Mouse (Mus musculus) midbrain, embryonic 13.5 days (tissue): ENCODE results near the gene Dxo. TPM values are rescaled to one million over a fixed set of nuclear protein-coding genes. Genes with fewer than 3 reads are reported as not detected.

Source experiments
- ATAC-seq: fragments of 200-750 bp; cut with Nextera tagmentation; 2 replicates; pipeline ENCODE4 v1.8.0; 2017; ENCODE audit warnings: mild to moderate bottlenecking, moderate TSS enrichment, moderate library complexity
- H3K27ac ChIP-seq: fragments of 300-500 bp; sonication (generic); 2 replicates; pipeline ENCODE4 v1.5.1; 2015; ENCODE audit warnings: inconsistent platforms, mild to moderate bottlenecking, moderate library complexity
- H3K27me3 ChIP-seq: fragments of 300-500 bp; sonication (generic); 2 replicates; pipeline ENCODE4 v1.6.1; 2015; ENCODE audit warnings: mild to moderate bottlenecking, inconsistent platforms
- H3K36me3 ChIP-seq: fragments of 300-500 bp; sonication (generic); 2 replicates; pipeline ENCODE4 v1.6.1; 2015; ENCODE audit warnings: mild to moderate bottlenecking, inconsistent platforms
- H3K4me1 ChIP-seq: fragments of 300-500 bp; sonication (generic); replicated peaks from 2 replicates; pipeline ENCODE4 v1.6.1; 2015; ENCODE audit warnings: inconsistent platforms
- H3K4me2 ChIP-seq: fragments of 300-500 bp; sonication (generic); replicated peaks from 2 replicates; pipeline ENCODE4 v1.6.1; 2015; ENCODE audit warnings: moderate library complexity, mild to moderate bottlenecking, inconsistent platforms
- H3K4me3 ChIP-seq: fragments of 300-500 bp; sonication (generic); replicated peaks from 2 replicates; pipeline ENCODE4 v1.5.1; 2015; ENCODE audit warnings: mild to moderate bottlenecking, inconsistent platforms
- H3K9ac ChIP-seq: fragments of 300-500 bp; sonication (generic); replicated peaks from 2 replicates; pipeline ENCODE4 v1.6.1; 2015; ENCODE audit warnings: mild to moderate bottlenecking, inconsistent platforms
- H3K9me3 ChIP-seq: fragments of 300-500 bp; sonication (generic); 2 replicates; pipeline ENCODE4 v1.6.1; 2016; ENCODE audit warnings: mild to moderate bottlenecking, inconsistent platforms
- WGBS: fragments of 180-500 bp; shearing (Covaris S2); methylation state at CpG from one replicate; pipeline ENCODE4 v1.1.7; 2015; 5-methylcytosine and 5-hydroxymethylcytosine counted together
- polyA plus RNA-seq: library from polyadenylated mRNA; unstranded; fragments of >200 nt; fragmentation: Nextera tagmentation; extraction: Ambion mirVana; gene quantifications from 2 replicates; pipeline ENCODE4 v1.2.1, GENCODE M21; 2015

The Dxo gene
- polyA plus RNA-seq, 1 experiment from 2014 or later = 76.1 TPM

DNA sequence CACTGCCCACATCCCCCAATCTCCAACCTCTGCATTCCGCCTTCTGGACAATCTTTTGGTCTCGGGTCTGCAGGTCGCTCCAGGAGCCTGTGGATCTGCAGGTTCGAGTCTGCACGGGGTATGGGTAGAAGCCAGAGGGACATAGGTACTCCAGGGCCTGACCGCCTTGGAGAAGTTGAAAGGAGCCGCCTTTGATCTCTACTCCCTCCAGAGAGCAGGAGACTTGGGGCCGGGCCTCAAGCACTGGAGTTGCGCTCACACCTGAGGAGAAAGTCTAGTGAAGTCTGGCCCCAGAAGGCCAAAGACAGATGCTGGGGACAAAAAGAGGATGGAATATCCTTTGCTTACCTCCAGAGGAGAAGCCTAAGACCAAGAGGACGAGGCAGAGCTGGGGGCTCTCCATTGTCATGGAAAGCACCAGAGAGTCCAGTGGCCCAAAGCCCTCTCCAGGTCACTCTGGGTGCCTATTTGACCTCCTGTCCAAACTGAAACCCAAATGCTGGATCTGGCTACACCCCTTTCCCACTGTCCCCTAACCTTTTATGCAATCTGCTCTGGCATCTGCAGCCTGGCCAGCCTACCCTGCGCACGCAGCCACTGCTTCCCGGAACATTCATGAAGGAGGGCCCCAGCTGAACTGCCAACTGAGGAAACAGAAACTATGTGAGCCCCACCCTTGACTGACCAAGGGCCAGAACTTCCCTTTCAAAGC lies 25.0 kb downstream of the Dxo start:
- Histone ChIP-seq H3K4me2 (no peak overlapping the region), H3K9me3 (no peaks in the 10 kb centered on the region), H3K27me3 (no peaks in the 10 kb centered on the region), H3K4me3 (no peak overlapping the region), H3K9ac (no peak overlapping the region), H3K27ac (no peak overlapping the region), H3K4me1 (no peaks in the 10 kb centered on the region), H3K36me3 (peaks cover 12% of the 10 kb centered on the region)
- 75% methylated on average over 13 of the region's 13 CpGs for WGBS
- no peak for ATAC-seq

DNA sequence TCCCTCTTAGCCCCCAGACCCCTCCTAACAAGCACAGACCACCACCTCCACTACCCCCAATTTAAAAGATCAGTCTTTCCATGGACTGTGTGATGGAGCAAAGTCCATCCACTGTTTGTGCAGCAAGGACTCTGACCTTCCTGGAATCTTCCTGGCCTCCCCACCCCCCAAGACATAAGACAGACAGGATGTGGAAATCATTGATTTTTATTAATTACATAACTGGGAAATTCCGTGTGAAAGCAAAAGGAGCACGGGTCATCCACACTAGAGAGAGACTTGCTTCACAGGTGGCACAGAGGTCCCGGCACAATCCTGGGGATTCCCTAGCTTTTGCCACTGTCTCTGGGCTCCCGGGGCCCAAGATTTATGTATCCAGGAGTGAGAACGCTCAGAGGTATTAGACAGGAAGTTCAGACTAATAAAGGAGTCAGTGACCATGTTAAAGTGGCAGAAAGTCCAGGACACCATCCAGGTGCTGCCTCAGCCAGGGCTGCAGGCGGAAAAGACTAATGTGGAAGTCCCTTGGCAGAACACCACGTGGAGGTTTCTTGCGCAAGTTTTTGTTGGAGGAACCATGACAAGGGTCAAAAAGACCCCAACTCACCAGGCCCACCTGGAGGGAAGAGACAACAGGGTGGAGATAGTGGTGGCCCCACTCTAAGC lies 25.7 kb downstream of the Dxo start, which contains the start of gene Cfb:
TSS of gene Cfb (minus strand) at position 103 of the 666 bp plus-strand sequence.
- Histone ChIP-seq H3K36me3 (peaks cover 6% of the 10 kb centered on the region; the same call in 1 of the 2 replicates), H3K27me3 (no peaks in the 10 kb centered on the region), H3K4me1 (no peaks in the 10 kb centered on the region), H3K9me3 (no peaks in the 10 kb centered on the region), H3K4me2 (no peak within 1 kb of the TSS), H3K27ac (no peak within 1 kb of the TSS), H3K9ac (no peak within 1 kb of the TSS), H3K4me3 (no peak within 1 kb of the TSS)
- WGBS = 75% methylated on average over 8 of the region's 8 CpGs
- no peak for ATAC-seq

DNA sequence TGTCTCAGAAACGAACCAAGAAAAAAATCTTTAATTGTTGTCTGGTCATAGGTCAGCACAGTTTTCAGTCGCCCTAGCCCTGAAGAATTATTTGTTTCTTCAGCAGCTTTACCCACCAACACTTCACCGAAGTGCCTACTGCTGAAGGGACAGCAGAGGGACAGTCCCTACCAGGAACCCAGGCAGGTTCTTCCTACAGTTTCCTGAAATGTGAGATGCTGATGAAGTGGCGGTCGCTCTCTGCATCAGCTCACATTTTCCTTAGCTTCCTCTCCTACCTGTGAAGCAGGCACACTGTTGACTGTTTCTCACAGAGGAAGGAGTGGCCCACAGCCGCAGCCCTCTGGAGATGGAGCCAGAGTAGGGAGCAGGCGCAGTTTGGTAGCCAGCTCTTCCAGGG lies 29.2 kb downstream of the Dxo start:
- Histone ChIP-seq H3K4me3 (no peak overlapping the region), H3K27ac (no peak overlapping the region), H3K4me1 (no peaks in the 10 kb centered on the region), H3K4me2 (no peak overlapping the region), H3K9ac (no peak overlapping the region), H3K27me3 (no peaks in the 10 kb centered on the region), H3K36me3 (no peaks in the 10 kb centered on the region), H3K9me3 (no peaks in the 10 kb centered on the region)
- 64% methylated on average over 7 of the region's 7 CpGs for WGBS
- no peak for ATAC-seq

DNA sequence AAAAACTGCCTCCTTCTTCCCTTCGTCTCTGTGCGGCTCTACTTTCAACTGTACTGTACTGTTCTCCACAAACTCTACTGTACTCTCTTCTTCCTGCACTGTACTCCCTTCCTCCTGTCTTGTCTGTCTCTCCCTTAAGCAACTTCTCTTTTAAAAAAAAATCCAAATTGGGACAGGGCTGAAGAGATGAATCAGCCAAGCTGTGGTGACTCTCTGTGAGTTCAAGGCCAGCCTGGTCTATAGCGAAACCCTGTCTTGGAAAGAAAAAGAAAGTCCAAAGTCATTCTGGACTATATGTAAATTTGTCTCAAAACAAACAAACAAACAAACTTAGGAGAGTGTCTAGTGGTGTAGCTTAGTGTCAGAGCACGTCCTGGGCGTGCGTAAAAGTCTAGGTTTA lies 37.5 kb downstream of the Dxo start:
- no peaks in the 10 kb centered on the region; the same call in 1 of the 2 replicates for H3K27me3 ChIP-seq
- no peak overlapping the region for H3K9ac ChIP-seq
- WGBS = 93% methylated on average over 6 of the region's 6 CpGs
- no peak overlapping the region for H3K4me3 ChIP-seq
- H3K4me1 ChIP-seq = no peaks in the 10 kb centered on the region
- no peaks in the 10 kb centered on the region for H3K9me3 ChIP-seq
- H3K4me2 ChIP-seq = no peak overlapping the region
- no peaks in the 10 kb centered on the region for H3K36me3 ChIP-seq
- H3K27ac ChIP-seq = no peak overlapping the region
- no peak for ATAC-seq

DNA sequence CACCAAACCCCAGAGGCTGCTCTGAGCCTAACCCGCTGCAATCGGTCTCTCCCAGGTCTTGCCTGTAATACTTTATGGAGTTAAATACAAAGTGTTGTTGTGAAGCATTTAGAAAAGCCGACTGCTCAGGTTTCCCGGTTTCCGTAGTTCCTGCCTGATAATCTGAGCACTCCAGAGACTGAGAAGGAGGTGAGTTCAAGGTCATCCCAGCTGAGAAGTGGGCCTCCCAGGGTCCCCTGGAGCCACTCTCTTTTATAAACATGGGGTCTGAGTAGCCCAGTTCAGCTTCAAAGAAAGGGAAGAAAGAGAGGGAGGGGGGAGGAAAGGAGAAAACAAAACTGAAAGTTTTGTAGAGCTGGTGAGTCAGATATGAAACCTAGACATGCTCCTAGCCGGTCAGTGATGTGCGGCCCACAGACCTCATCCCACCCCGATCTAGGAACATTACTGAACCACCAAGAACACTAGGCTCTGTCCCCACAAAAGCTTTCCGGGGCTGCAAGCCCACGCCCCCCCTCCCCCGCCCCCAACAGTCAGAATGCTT lies 42.6 kb downstream of the Dxo start, which contains the start of gene Zbtb12:
TSS of gene Zbtb12 (plus strand) at position 148 of the 544 bp plus-strand sequence.
- Histone ChIP-seq H3K4me1 (no peaks in the 10 kb centered on the region), H3K9me3 (no peaks in the 10 kb centered on the region), H3K27me3 (peaks cover 12% of the 10 kb centered on the region), H3K9ac (no peak within 1 kb of the TSS), H3K4me3 (no peak within 1 kb of the TSS), H3K36me3 (no peaks in the 10 kb centered on the region), H3K27ac (no peak within 1 kb of the TSS), H3K4me2 (no peak within 1 kb of the TSS)
- WGBS = 73% methylated on average over 11 of the region's 11 CpGs
- ATAC-seq = no peak

DNA sequence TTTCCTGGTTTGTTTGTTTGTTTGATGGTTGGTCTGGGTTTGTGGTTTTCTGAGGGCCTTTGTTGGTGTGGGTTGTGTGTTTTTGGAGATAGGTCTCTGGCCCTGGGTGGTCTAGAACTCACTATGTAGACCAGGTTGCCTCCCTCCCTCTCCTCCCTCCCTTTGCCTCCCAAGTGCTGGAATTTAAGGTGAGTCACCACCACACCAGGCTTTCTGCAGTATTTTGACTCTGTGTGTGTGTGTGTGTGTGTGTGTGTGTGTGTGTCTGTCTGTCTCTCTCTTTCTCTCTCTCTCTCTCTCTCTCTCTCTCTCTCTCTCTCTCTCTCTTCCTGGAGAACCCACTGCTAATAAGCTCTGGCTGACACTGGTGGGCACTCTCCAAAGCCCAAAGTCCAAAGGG lies 44.3 kb downstream of the Dxo start:
- H3K27ac ChIP-seq = no peak overlapping the region
- H3K4me2 ChIP-seq = no peak overlapping the region

DNA sequence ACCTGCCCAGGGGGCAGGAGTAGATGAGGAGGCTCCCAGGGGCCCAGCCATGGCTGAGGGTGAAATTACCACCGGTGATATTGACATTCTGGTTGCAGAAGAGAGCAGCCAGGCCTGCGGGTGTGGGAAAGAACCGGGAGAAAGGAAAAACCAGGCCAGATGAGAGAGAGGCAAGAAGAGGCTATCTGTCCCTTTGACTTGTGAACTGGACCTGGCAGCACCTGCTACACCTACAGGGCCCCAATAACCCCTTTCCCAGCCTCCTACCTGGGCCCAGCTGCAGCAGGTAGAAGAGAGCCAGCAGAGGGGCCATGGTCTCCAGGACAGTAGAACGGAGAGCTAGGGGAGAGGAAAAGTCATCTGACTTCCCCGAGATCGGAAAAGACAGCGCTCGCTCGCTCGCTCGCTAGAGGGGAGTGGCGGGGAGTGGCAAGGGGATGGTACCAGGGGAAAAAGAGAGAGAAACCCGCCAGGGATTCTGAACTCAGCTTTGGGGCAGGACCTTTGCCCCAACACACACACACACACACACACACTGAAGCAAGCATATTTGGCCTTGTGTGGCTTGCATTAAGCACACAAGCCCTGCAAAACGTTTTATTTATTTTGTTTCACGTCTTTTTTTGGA lies 45.0 kb downstream of the Dxo start, which contains the start of gene Gm20547:
TSS of gene Gm20547 (minus strand) at position 360 of the 628 bp plus-strand sequence.
- Histone ChIP-seq H3K27ac (no peak within 1 kb of the TSS), H3K9ac (no peak within 1 kb of the TSS)
- 10% methylated on average over 15 of the region's 15 CpGs for WGBS

More for the DNA sequence above, 44.3 kb downstream of the Dxo start:
- Histone ChIP-seq H3K4me3 (no peak overlapping the region), H3K36me3 (no peaks in the 10 kb centered on the region), H3K9ac (no peak overlapping the region), H3K4me1 (no peaks in the 10 kb centered on the region), H3K27me3 (peaks cover 12% of the 10 kb centered on the region), H3K9me3 (no peaks in the 10 kb centered on the region)
- no peak for ATAC-seq

DNA sequence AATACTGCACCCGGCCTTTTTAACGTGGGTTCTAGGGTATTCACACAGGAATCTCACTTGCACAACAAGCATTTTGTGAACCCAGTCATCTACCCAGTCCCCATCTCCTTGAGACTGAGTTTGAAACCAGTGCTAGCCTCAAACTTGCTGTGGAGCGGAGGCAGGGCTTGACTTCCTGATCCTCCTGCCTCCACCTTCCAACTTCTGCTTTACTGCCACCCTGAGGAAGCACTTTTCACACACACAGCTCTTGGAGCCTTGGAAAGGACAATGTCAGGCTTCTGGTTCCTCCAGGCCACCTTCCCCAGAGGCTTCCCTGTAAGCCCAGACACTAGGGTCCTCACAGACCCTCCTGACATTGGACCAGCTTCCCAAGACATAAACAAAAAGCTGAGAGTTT lies 46.5 kb downstream of the Dxo start:
- H3K4me2 ChIP-seq = no peak overlapping the region
- no peak overlapping the region for H3K4me3 ChIP-seq
- H3K36me3 ChIP-seq = no peaks in the 10 kb centered on the region
- whole genome bisulfite sequencing = 60% methylated on average over 3 of the region's 3 CpGs
- no peak overlapping the region for H3K9ac ChIP-seq
- H3K27me3 ChIP-seq = peaks cover 12% of the 10 kb centered on the region
- no peak for ATAC-seq
- no peaks in the 10 kb centered on the region for H3K4me1 ChIP-seq
- no peaks in the 10 kb centered on the region for H3K9me3 ChIP-seq
- no peak overlapping the region for H3K27ac ChIP-seq

More for the DNA sequence above, 45.0 kb downstream of the Dxo start, which contains the start of gene Gm20547:
- Histone ChIP-seq H3K27me3 (peaks cover 12% of the 10 kb centered on the region), H3K4me3 (no peak within 1 kb of the TSS), H3K9me3 (no peaks in the 10 kb centered on the region), H3K36me3 (no peaks in the 10 kb centered on the region), H3K4me2 (no peak within 1 kb of the TSS), H3K4me1 (no peaks in the 10 kb centered on the region)
- ATAC-seq = no peak

DNA sequence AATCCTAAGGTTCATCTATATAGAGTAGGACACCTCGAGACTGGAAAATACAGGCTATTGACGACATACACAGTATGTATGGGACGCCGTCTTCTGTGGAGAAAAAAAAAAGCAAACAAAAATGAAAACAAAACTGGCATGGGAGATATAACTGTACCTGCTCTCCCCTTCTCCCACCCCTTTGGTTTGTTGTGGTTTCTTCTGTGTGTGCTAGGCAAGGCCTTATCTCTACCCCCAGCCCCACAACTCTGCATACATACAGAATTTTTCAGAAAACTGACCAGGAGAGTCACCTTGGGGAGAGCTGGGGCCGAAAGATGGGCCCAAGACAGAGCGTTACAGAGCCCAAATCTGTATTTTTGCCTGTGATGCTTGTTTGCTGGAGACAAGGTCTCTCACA lies 47.9 kb downstream of the Dxo start:
- WGBS = 87% methylated on average over 6 of the region's 6 CpGs
- H3K27me3 ChIP-seq = peaks cover 12% of the 10 kb centered on the region
- no peaks in the 10 kb centered on the region for H3K9me3 ChIP-seq
- H3K9ac ChIP-seq = no peak overlapping the region
- no peaks in the 10 kb centered on the region for H3K4me1 ChIP-seq
- no peak for ATAC-seq
- H3K27ac ChIP-seq = no peak overlapping the region
- no peak overlapping the region for H3K4me2 ChIP-seq
- H3K36me3 ChIP-seq = no peaks in the 10 kb centered on the region
- no peak overlapping the region for H3K4me3 ChIP-seq

DNA sequence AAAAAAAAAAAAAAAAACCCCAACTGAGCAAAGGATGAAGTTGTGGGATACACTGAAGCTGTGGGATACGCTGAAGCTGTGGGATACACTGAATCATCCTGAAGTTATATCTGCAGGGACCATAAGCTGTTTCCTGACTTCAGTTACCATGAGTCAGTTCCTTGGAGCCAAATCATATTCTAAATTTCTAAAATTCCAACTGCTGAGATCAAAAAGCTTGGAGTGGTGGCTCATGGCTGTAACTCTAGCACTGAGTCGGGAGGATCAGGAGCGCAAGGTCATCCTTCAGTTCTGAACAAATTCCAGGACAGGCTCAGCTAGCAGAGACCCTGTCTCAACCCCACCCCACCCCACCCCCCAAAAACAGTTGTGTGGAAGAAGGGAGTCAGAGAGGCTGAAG lies 48.8 kb downstream of the Dxo start:
- H3K4me2 ChIP-seq = no peak overlapping the region
- H3K27ac ChIP-seq = no peak overlapping the region
- ATAC-seq = no peak
- H3K4me3 ChIP-seq = no peak overlapping the region
- WGBS = 89% methylated on average over 3 of the region's 3 CpGs
- H3K4me1 ChIP-seq = no peaks in the 10 kb centered on the region
- peaks cover 12% of the 10 kb centered on the region for H3K27me3 ChIP-seq
- H3K9ac ChIP-seq = no peak overlapping the region
- no peaks in the 10 kb centered on the region for H3K9me3 ChIP-seq
- H3K36me3 ChIP-seq = no peaks in the 10 kb centered on the region

DNA sequence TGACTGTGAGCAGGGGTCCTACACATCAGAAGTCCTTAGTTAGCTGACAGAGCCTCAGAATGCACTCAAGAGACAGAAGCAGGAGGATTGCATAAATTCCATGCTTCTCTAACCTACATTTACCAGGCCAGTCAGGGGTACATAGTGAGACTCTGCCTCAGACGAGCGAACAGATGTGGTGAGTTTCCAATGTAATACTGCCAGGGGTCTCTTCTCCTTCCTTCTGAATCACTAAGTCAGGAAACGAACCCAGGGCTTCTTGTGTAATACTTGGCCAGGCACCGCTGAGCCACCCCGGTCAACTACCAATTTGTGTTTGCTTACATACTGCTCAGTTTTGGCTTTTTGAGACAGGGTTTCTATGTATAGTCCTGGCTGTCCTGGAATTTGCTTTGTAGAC lies 51.1 kb downstream of the Dxo start:
- H3K9me3 ChIP-seq = no peaks in the 10 kb centered on the region
- WGBS = 94% methylated on average over 5 of the region's 5 CpGs
- ATAC-seq = no peak
- H3K27me3 ChIP-seq = no peaks in the 10 kb centered on the region
- no peak overlapping the region for H3K4me2 ChIP-seq
- no peaks in the 10 kb centered on the region for H3K4me1 ChIP-seq
- H3K4me3 ChIP-seq = no peak overlapping the region
- no peaks in the 10 kb centered on the region for H3K36me3 ChIP-seq
- H3K9ac ChIP-seq = no peak overlapping the region
- no peak overlapping the region for H3K27ac ChIP-seq
